Mouse (Mus musculus) lung, postnatal 0 days (tissue): ENCODE data around the gene Mycbpap. TPM values are rescaled to one million over a fixed set of nuclear protein-coding genes. Genes with fewer than 3 reads are reported as not detected.

Experiments used
- ATAC-seq: fragments of 200-750 bp; cut with Nextera tagmentation; 2 replicates; pipeline ENCODE4 v1.8.0; 2017; ENCODE audit warnings: moderate library complexity
- DNase-seq: peaks from one replicate; pipeline ENCODE4 v3.0.0-alpha.2; 2016; ENCODE audit warnings: low spot score
- H3K27ac ChIP-seq: fragments of 300-500 bp; sonication (generic); 2 replicates; pipeline ENCODE4 v1.5.1; 2014; ENCODE audit warnings: antibody characterized with exemption, mild to moderate bottlenecking, low read length, mixed read lengths
- H3K27me3 ChIP-seq: fragments of 300-500 bp; sonication (generic); replicated peaks from 2 replicates; pipeline ENCODE4 v1.6.1; 2014; ENCODE audit warnings: low read length, mixed read lengths; ENCODE audit not compliant: insufficient read depth
- H3K36me3 ChIP-seq: fragments of 300-500 bp; sonication (generic); 2 replicates; pipeline ENCODE4 v1.6.1; 2014; ENCODE audit warnings: low read length, mixed read lengths; ENCODE audit not compliant: insufficient read depth
- H3K4me1 ChIP-seq: fragments of 300-500 bp; sonication (generic); 2 replicates; pipeline ENCODE4 v1.6.1; 2014; ENCODE audit warnings: antibody characterized with exemption, low read depth, low read length, mixed read lengths; ENCODE audit not compliant: insufficient read depth
- H3K4me2 ChIP-seq: fragments of 300-500 bp; sonication (generic); replicated peaks from 2 replicates; pipeline ENCODE4 v1.6.1; 2014; ENCODE audit warnings: low read depth, mild to moderate bottlenecking, low read length, moderate library complexity, mixed read lengths
- H3K4me3 ChIP-seq: fragments of 300-500 bp; sonication (generic); 2 replicates; pipeline ENCODE4 v1.5.1; 2014; ENCODE audit warnings: low read depth, low read length
- H3K9ac ChIP-seq: fragments of 300-500 bp; sonication (generic); replicated peaks from 2 replicates; pipeline ENCODE4 v1.6.1; 2014; ENCODE audit warnings: low read depth, mild to moderate bottlenecking
- H3K9me3 ChIP-seq: fragments of 300-500 bp; sonication (generic); 2 replicates; pipeline ENCODE4 v1.6.1; 2016; ENCODE audit warnings: low read length, mixed read lengths
- CTCF ChIP-seq: IDR thresholded peaks from 2 replicates; pipeline ENCODE4 v1.5.1; 2016; ENCODE audit warnings: antibody characterized with exemption, mild to moderate bottlenecking
- EP300 ChIP-seq: IDR thresholded peaks from 2 replicates; pipeline ENCODE4 v1.6.1; 2016; ENCODE audit warnings: antibody characterized with exemption, mild to moderate bottlenecking, control low read depth
- WGBS: fragments of 180-500 bp; shearing (Covaris S2); extraction: QIAGEN DNeasy Blood & Tissue Kit; methylation state at CpG from one replicate; pipeline ENCODE4 v1.1.7; 2014; 5-methylcytosine and 5-hydroxymethylcytosine counted together
- polyA plus RNA-seq: library from polyadenylated mRNA; unstranded; fragments of >200 nt; fragmentation: Nextera tagmentation; extraction: Ambion mirVana; gene quantifications from 2 replicates; pipeline ENCODE4 v1.2.1, GENCODE M21; 2015

Mycbpap gene
- polyA plus RNA-seq, 1 experiment from 2014 or later = 3.1 TPM

GRCm38 (mm10) chr11:94542400-94542799 lies 20.9 kb upstream of the Mycbpap start:
- ATAC-seq (no peak), DNase-seq (no peak)
- H3K27ac ChIP-seq = no peak overlapping the region
- H3K4me1 ChIP-seq = peaks cover 3% of the 10 kb centered on the region; the same call in 1 of the 2 replicates
- H3K27me3 ChIP-seq = no peaks in the 10 kb centered on the region
- no peak overlapping the region for H3K9ac ChIP-seq
- H3K9me3 ChIP-seq = no peaks in the 10 kb centered on the region
- WGBS = 87% methylated on average over 4 of the region's 4 CpGs
- H3K4me3 ChIP-seq = no peak overlapping the region
- H3K36me3 ChIP-seq = no peaks in the 10 kb centered on the region
- H3K4me2 ChIP-seq = no peak overlapping the region
- TF ChIP-seq CTCF (no peak), EP300 (no peak)

GRCm38 (mm10) chr11:94539761-94540160 lies 18.2 kb upstream of the Mycbpap start:
- no peak overlapping the region for H3K4me3 ChIP-seq
- no peak overlapping the region for H3K27ac ChIP-seq
- H3K4me1 ChIP-seq = peaks cover 3% of the 10 kb centered on the region; the same call in 1 of the 2 replicates
- H3K36me3 ChIP-seq = no peaks in the 10 kb centered on the region
- H3K4me2 ChIP-seq = no peak overlapping the region
- no peaks in the 10 kb centered on the region for H3K9me3 ChIP-seq
- WGBS = 79% methylated on average over 7 of the region's 7 CpGs
- no peaks in the 10 kb centered on the region for H3K27me3 ChIP-seq
- ATAC-seq (no peak), DNase-seq (no peak)
- TF ChIP-seq CTCF = no peak
- TF ChIP-seq EP300 = no peak
- no peak overlapping the region for H3K9ac ChIP-seq

GRCm38 (mm10) chr11:94538733-94539292 lies 17.3 kb upstream of the Mycbpap start:
- WGBS = 51% methylated on average over 8 of the region's 8 CpGs
- peaks cover 2% of the 10 kb centered on the region; the same call in 1 of the 2 replicates for H3K4me1 ChIP-seq
- ATAC-seq (no peak), DNase-seq (no peak)
- no peaks in the 10 kb centered on the region for H3K9me3 ChIP-seq
- no peak overlapping the region for H3K4me3 ChIP-seq
- H3K36me3 ChIP-seq = no peaks in the 10 kb centered on the region
- TF ChIP-seq CTCF (no peak), EP300 (no peak)
- H3K9ac ChIP-seq = no peak overlapping the region
- H3K4me2 ChIP-seq = no peak overlapping the region
- no peaks in the 10 kb centered on the region for H3K27me3 ChIP-seq
- no peak overlapping the region for H3K27ac ChIP-seq

- Histone ChIP-seq H3K27ac (no peak overlapping the region), H3K9me3 (no peaks in the 10 kb centered on the region), H3K27me3 (no peaks in the 10 kb centered on the region), H3K9ac (no peak overlapping the region), H3K4me2 (no peak overlapping the region), H3K36me3 (no peaks in the 10 kb centered on the region), H3K4me1 (no peaks in the 10 kb centered on the region), H3K4me3 (no peak overlapping the region)
- 77% methylated on average over 8 of the region's 8 CpGs for WGBS
- no peak for ATAC-seq
- no peak for TF ChIP-seq EP300
- TF ChIP-seq CTCF = no peak
- DNase-seq = no peak
Observed at GRCm38 (mm10) chr11:94533171-94533570, 11.6 kb upstream of the Mycbpap start.

- no peaks in the 10 kb centered on the region for H3K36me3 ChIP-seq
- no peak overlapping the region for H3K27ac ChIP-seq
- no peak overlapping the region for H3K4me3 ChIP-seq
- H3K9me3 ChIP-seq = no peaks in the 10 kb centered on the region
- H3K9ac ChIP-seq = no peak overlapping the region
- 36% methylated on average over 3 of the region's 3 CpGs for WGBS
- no peak overlapping the region for H3K4me2 ChIP-seq
- TF ChIP-seq EP300 (no peak), CTCF (no peak)
- peak; percentile 25 for DNase-seq
- no peaks in the 10 kb centered on the region for H3K4me1 ChIP-seq
- no peaks in the 10 kb centered on the region for H3K27me3 ChIP-seq
- no peak for ATAC-seq
Observed at GRCm38 (mm10) chr11:94528879-94529278, 7.3 kb upstream of the Mycbpap start.

- WGBS = 49% methylated on average over 9 of the region's 9 CpGs
- Histone ChIP-seq H3K27me3 (no peaks in the 10 kb centered on the region), H3K4me3 (no peak overlapping the region), H3K4me2 (no peak overlapping the region), H3K9me3 (no peaks in the 10 kb centered on the region), H3K4me1 (no peaks in the 10 kb centered on the region), H3K36me3 (no peaks in the 10 kb centered on the region), H3K27ac (no peak overlapping the region), H3K9ac (no peak overlapping the region)
- peak; percentile 53 for DNase-seq
- ATAC-seq = peak; percentile 74
- no peak for TF ChIP-seq EP300
- no peak for TF ChIP-seq CTCF
Observed at GRCm38 (mm10) chr11:94526171-94526879, 4.8 kb upstream of the Mycbpap start.
